Mouse (Mus musculus): ENCODE results near the gene Nup188. TPM values are rescaled to one million over a fixed set of nuclear protein-coding genes. Genes with fewer than 3 reads are reported as not detected.

The Nup188 gene
- polyA plus RNA-seq, 1 experiment: 54.6 TPM

GRCm38 (mm10) chr2:30264671-30265519 is 21.3 kb upstream of the Nup188 start:
- peaks cover 54% of the 10 kb centered on the region for H3K36me3 ChIP-seq (ENCODE audit: control insufficient read depth, insufficient read depth)
- TF ChIP-seq MYOD1 (IDR thresholded peaks at IDR 0.05; ENCODE audit: control insufficient read depth, insufficient read length, low read depth): no peak
- no peak for TF ChIP-seq MAX (IDR thresholded peaks at IDR 0.05)
- no peak for TF ChIP-seq FOSL1 (IDR thresholded peaks at IDR 0.05; ENCODE audit: insufficient read depth, low read length, poor library complexity, severe bottlenecking)
- TF ChIP-seq CTCF (IDR thresholded peaks at IDR 0.05; ENCODE audit: control insufficient read depth, insufficient read depth, insufficient read length): no peak
- no peak for TF ChIP-seq USF1 (IDR thresholded peaks at IDR 0.05; ENCODE audit: low read depth)
- TF ChIP-seq CEBPB (IDR thresholded peaks at IDR 0.05; ENCODE audit: low read depth): no peak
- no peak for TF ChIP-seq MYOG (IDR thresholded peaks at IDR 0.05; ENCODE audit: control insufficient read depth, extremely low read depth, insufficient read length)
- H3K27me3 ChIP-seq (ENCODE audit: control insufficient read depth, insufficient read depth, insufficient read length): no peaks in the 10 kb centered on the region
- H3K79me2 ChIP-seq (ENCODE audit: control insufficient read depth, insufficient read depth): peaks cover 37% of the 10 kb centered on the region
- peaks cover 19% of the 10 kb centered on the region for H3K79me3 ChIP-seq (ENCODE audit: low read depth)
- no peak overlapping the region for H3K4me3 ChIP-seq (ENCODE audit: insufficient read depth, poor library complexity, severe bottlenecking)
- no peak overlapping the region for H3ac ChIP-seq (ENCODE audit: control insufficient read depth, insufficient read length, low read depth)

GRCm38 (mm10) chr2:30265767-30266253 is 20.4 kb upstream of the Nup188 start, which contains the start of gene Phyhd1:
Gene Phyhd1, plus strand, starts transcription at chr2:30266203.
- Histone ChIP-seq H3K4me3 (ENCODE audit: insufficient read depth, poor library complexity, severe bottlenecking) (no peak within 1 kb of the TSS), H3K79me2 (ENCODE audit: control insufficient read depth, insufficient read depth) (peaks cover 28% of the 10 kb centered on the region), H3K79me3 (ENCODE audit: low read depth) (peaks cover 10% of the 10 kb centered on the region), H3K27me3 (ENCODE audit: control insufficient read depth, insufficient read depth, insufficient read length) (no peaks in the 10 kb centered on the region), H3K36me3 (ENCODE audit: control insufficient read depth, insufficient read depth) (peaks cover 44% of the 10 kb centered on the region), H3ac (ENCODE audit: control insufficient read depth, insufficient read length, low read depth) (no peak within 1 kb of the TSS)
- TF ChIP-seq MAX (IDR thresholded peaks at IDR 0.05) (no peak), CEBPB (IDR thresholded peaks at IDR 0.05; ENCODE audit: low read depth) (no peak), MYOD1 (IDR thresholded peaks at IDR 0.05; ENCODE audit: control insufficient read depth, insufficient read length, low read depth) (no peak), FOSL1 (IDR thresholded peaks at IDR 0.05; ENCODE audit: insufficient read depth, low read length, poor library complexity, severe bottlenecking) (no peak), USF1 (IDR thresholded peaks at IDR 0.05; ENCODE audit: low read depth) (no peak), MYOG (IDR thresholded peaks at IDR 0.05; ENCODE audit: control insufficient read depth, extremely low read depth, insufficient read length) (no peak)

GRCm38 (mm10) chr2:30266392-30266941 is 19.7 kb upstream of the Nup188 start:
- Histone ChIP-seq H3K4me3 (ENCODE audit: insufficient read depth, poor library complexity, severe bottlenecking) (no peak overlapping the region), H3K27me3 (ENCODE audit: control insufficient read depth, insufficient read depth, insufficient read length) (no peaks in the 10 kb centered on the region), H3K79me3 (ENCODE audit: low read depth) (peaks cover 3% of the 10 kb centered on the region), H3ac (ENCODE audit: control insufficient read depth, insufficient read length, low read depth) (no peak overlapping the region), H3K36me3 (ENCODE audit: control insufficient read depth, insufficient read depth) (peaks cover 38% of the 10 kb centered on the region), H3K79me2 (ENCODE audit: control insufficient read depth, insufficient read depth) (peaks cover 21% of the 10 kb centered on the region)
- TF ChIP-seq MYOD1 (IDR thresholded peaks at IDR 0.05; ENCODE audit: control insufficient read depth, insufficient read length, low read depth) (no peak), FOSL1 (IDR thresholded peaks at IDR 0.05; ENCODE audit: insufficient read depth, low read length, poor library complexity, severe bottlenecking) (no peak), MAX (IDR thresholded peaks at IDR 0.05) (no peak)

- Histone ChIP-seq H3K27me3 (ENCODE audit: control insufficient read depth, insufficient read depth, insufficient read length) (no peaks in the 10 kb centered on the region), H3K79me3 (ENCODE audit: low read depth) (no peaks in the 10 kb centered on the region), H3K4me3 (ENCODE audit: insufficient read depth, poor library complexity, severe bottlenecking) (no peak overlapping the region), H3ac (ENCODE audit: control insufficient read depth, insufficient read length, low read depth) (no peak overlapping the region), H3K79me2 (ENCODE audit: control insufficient read depth, insufficient read depth) (peaks cover 11% of the 10 kb centered on the region), H3K36me3 (ENCODE audit: control insufficient read depth, insufficient read depth) (peaks cover 28% of the 10 kb centered on the region)
- no peak for TF ChIP-seq MAX (IDR thresholded peaks at IDR 0.05)
These were observed 18.7 kb upstream of the Nup188 start for GRCm38 (mm10) chr2:30267466-30267865.

- Histone ChIP-seq H3ac (ENCODE audit: control insufficient read depth, insufficient read length, low read depth) (no peak overlapping the region), H3K79me2 (ENCODE audit: control insufficient read depth, insufficient read depth) (peaks cover 2% of the 10 kb centered on the region), H3K79me3 (ENCODE audit: low read depth) (no peaks in the 10 kb centered on the region), H3K36me3 (ENCODE audit: control insufficient read depth, insufficient read depth) (peaks cover 19% of the 10 kb centered on the region), H3K27me3 (ENCODE audit: control insufficient read depth, insufficient read depth, insufficient read length) (no peaks in the 10 kb centered on the region), H3K4me3 (ENCODE audit: insufficient read depth, poor library complexity, severe bottlenecking) (no peak overlapping the region)
- TF ChIP-seq USF1 (IDR thresholded peaks at IDR 0.05; ENCODE audit: low read depth) (no peak), CTCF (IDR thresholded peaks at IDR 0.05; ENCODE audit: control insufficient read depth, insufficient read depth, insufficient read length) (no peak), MAX (IDR thresholded peaks at IDR 0.05) (no peak), CEBPB (IDR thresholded peaks at IDR 0.05; ENCODE audit: low read depth) (no peak), FOSL1 (IDR thresholded peaks at IDR 0.05; ENCODE audit: insufficient read depth, low read length, poor library complexity, severe bottlenecking) (no peak), MYOG (IDR thresholded peaks at IDR 0.05; ENCODE audit: control insufficient read depth, extremely low read depth, insufficient read length) (no peak)
These were observed 17.8 kb upstream of the Nup188 start for GRCm38 (mm10) chr2:30268371-30268770.
